Mouse (Mus musculus) E14TG2a.4 (cell line): ENCODE data around the gene 4931428F04Rik.

Source experiments
- CTCF ChIP-seq: conservative IDR thresholded peaks from 2 replicates; pipeline ENCODE4 v1.5.1; 2014; ENCODE audit warnings: low read length
- NANOG ChIP-seq: IDR thresholded peaks from 2 replicates; pipeline ENCODE4 v1.6.1; 2014; ENCODE audit warnings: borderline replicate concordance, low read length, mixed read lengths
- POU5F1 ChIP-seq: IDR thresholded peaks from 2 replicates; pipeline ENCODE4 v1.6.1; 2014; ENCODE audit warnings: low read length, borderline replicate concordance

GRCm38 (mm10) chr8:105331931-105332330, 42.3 kb upstream of the 4931428F04Rik start:
- no peak for TF ChIP-seq CTCF
- no peak for TF ChIP-seq NANOG
- TF ChIP-seq POU5F1: no peak
